Mouse (Mus musculus) liver, postnatal 0 days (tissue): Measurements from ENCODE around the gene Lrrc8c.

ENCODE experiments used
- CTCF ChIP-seq: sonication (generic); IDR thresholded peaks from 2 replicates; pipeline ENCODE4 v1.5.1; 2016; ENCODE audit warnings: antibody characterized with exemption, low read depth
- EP300 ChIP-seq: IDR thresholded peaks from 2 replicates; pipeline ENCODE4 v1.6.1; 2016; ENCODE audit warnings: antibody characterized with exemption, low read depth, mild to moderate bottlenecking

- TF ChIP-seq CTCF = no peak
- TF ChIP-seq EP300 = no peak
Observed at GRCm38 (mm10) chr5:105589119-105589518, 69.9 kb downstream of the Lrrc8c start.
